Mouse (Mus musculus) adrenal gland (tissue): ENCODE data around the gene Tubgcp4.
"Not testable (repeated sequence)": the region's sequence is repeated elsewhere in the genome, so short reads cannot be mapped to it uniquely, and the experiment has no call there.

ENCODE experiments used
- intact Hi-C: fragments of 180-260 bp; cut with DNase I; formaldehyde crosslinking; loops from one replicate; pipeline ENCODE4 v1.15.1; 2025
- long read RNA-seq, 2 experiments: library from polyadenylated mRNA; unstranded; transcript quantifications; one replicate each; pipeline ENCODE4 v2.0.0; 2020; ENCODE audit warnings: borderline replicate concordance in 1 of 2; ENCODE audit not compliant: insufficient replicate concordance in 1 of 2

The Tubgcp4 gene
- long read RNA-seq, experiment 1, full-length matches to known transcripts = 7 of 11 reads
- long read RNA-seq, experiment 1, partial matches to known transcripts = 3 of 11 reads
- long read RNA-seq, experiment 1, other reads (novel, unspliced or antisense) = 1 of 11 reads
- long read RNA-seq, experiment 2, full-length matches to known transcripts = 3 of 8 reads
- long read RNA-seq, experiment 2, partial matches to known transcripts = 1 of 8 reads
- long read RNA-seq, experiment 2, other reads (novel, unspliced or antisense) = 4 of 8 reads

GRCm38 (mm10) chr2:121170481-121170971 lies at the start of gene Tubgcp4:
Gene Tubgcp4 (plus strand): TSS chr2:121170654.
- intact Hi-C loops = no loop called here

- intact Hi-C loops = not testable (repeated sequence)
Observed at GRCm38 (mm10) chr2:121126302-121126701, 44.2 kb upstream of the Tubgcp4 start.

- intact Hi-C loops = no loop called here
Observed at GRCm38 (mm10) chr2:121127536-121127935, 42.9 kb upstream of the Tubgcp4 start.

GRCm38 (mm10) chr2:121128865-121129620 lies 41.4 kb upstream of the Tubgcp4 start:
- intact Hi-C loops = no loop called here

- intact Hi-C loops = no loop called here
Observed at GRCm38 (mm10) chr2:121132822-121133221, 37.6 kb upstream of the Tubgcp4 start.

GRCm38 (mm10) chr2:121137371-121137770 lies 33.1 kb upstream of the Tubgcp4 start:
- intact Hi-C loops = no loop called here

GRCm38 (mm10) chr2:121139266-121140017 lies 31.0 kb upstream of the Tubgcp4 start:
- intact Hi-C loops = no loop called here

- intact Hi-C loops = no loop called here
Observed at GRCm38 (mm10) chr2:121140018-121140882, 30.2 kb upstream of the Tubgcp4 start, which contains the start of the genes Adal and Lcmt2. Gene Adal (plus strand): TSS chr2:121140428. Gene Lcmt2 (minus strand): TSS chr2:121140653.

- intact Hi-C loops = no loop called here
Observed at GRCm38 (mm10) chr2:121141216-121142035, 29.0 kb upstream of the Tubgcp4 start.

- intact Hi-C loops = no loop called here
Observed at GRCm38 (mm10) chr2:121142415-121142814, 28.0 kb upstream of the Tubgcp4 start.

GRCm38 (mm10) chr2:121149679-121150078 lies 20.8 kb upstream of the Tubgcp4 start:
- intact Hi-C loops = no loop called here

GRCm38 (mm10) chr2:121153100-121153499 lies 17.4 kb upstream of the Tubgcp4 start:
- intact Hi-C loops = no loop called here

- intact Hi-C loops = no loop called here
Observed at GRCm38 (mm10) chr2:121169173-121169572, 1.3 kb upstream of the Tubgcp4 start.

GRCm38 (mm10) chr2:121169902-121170301 lies 552 bp upstream of the Tubgcp4 start:
- intact Hi-C loops = no loop called here

- intact Hi-C loops = no loop called here
Observed at GRCm38 (mm10) chr2:121170980-121171742, 707 bp downstream of the Tubgcp4 start, which contains the start of gene Zscan29. Gene Zscan29 (minus strand): TSS chr2:121171125.

- intact Hi-C loops = no loop called here
Observed at GRCm38 (mm10) chr2:121178828-121179479, 8.5 kb downstream of the Tubgcp4 start.

- intact Hi-C loops = no loop called here
Observed at GRCm38 (mm10) chr2:121183431-121183830, 13.0 kb downstream of the Tubgcp4 start.

- intact Hi-C loops = no loop called here
Observed at GRCm38 (mm10) chr2:121184142-121184541, 13.7 kb downstream of the Tubgcp4 start.
